Mouse (Mus musculus) liver, embryonic 16.5 days (tissue): ENCODE data around the gene Arpc5l. TPM values are rescaled to one million over a fixed set of nuclear protein-coding genes. Genes with fewer than 3 reads are reported as not detected.
"Not testable (repeated sequence)": the region's sequence is repeated elsewhere in the genome, so short reads cannot be mapped to it uniquely, and the experiment has no call there.

ENCODE experiments used
- ATAC-seq: fragments of 200-750 bp; cut with Nextera tagmentation; 2 replicates; pipeline ENCODE4 v1.8.0; 2017; ENCODE audit warnings: low read depth, mild to moderate bottlenecking, moderate number of reproducible peaks, moderate library complexity
- H3K27ac ChIP-seq: fragments of 300-500 bp; sonication (generic); 2 replicates; pipeline ENCODE4 v1.5.1; 2014; ENCODE audit warnings: mild to moderate bottlenecking, low read length
- H3K27me3 ChIP-seq: fragments of 300-500 bp; sonication (generic); 2 replicates; pipeline ENCODE4 v1.6.1; 2014; ENCODE audit warnings: low read depth, low read length, mixed read lengths; ENCODE audit not compliant: control insufficient read depth, insufficient read depth
- H3K36me3 ChIP-seq: fragments of 300-500 bp; sonication (generic); 2 replicates; pipeline ENCODE4 v1.6.1; 2014; ENCODE audit warnings: mild to moderate bottlenecking; ENCODE audit not compliant: control insufficient read depth, insufficient read depth
- H3K4me1 ChIP-seq: fragments of 300-500 bp; sonication (generic); 2 replicates; pipeline ENCODE4 v1.6.1; 2014; ENCODE audit warnings: low read depth, low read length, mixed read lengths; ENCODE audit not compliant: control insufficient read depth
- H3K4me2 ChIP-seq: fragments of 300-500 bp; sonication (generic); 2 replicates; pipeline ENCODE4 v1.6.1; 2014; ENCODE audit warnings: low read depth, low read length, mixed read lengths
- H3K4me3 ChIP-seq: fragments of 300-500 bp; sonication (generic); 2 replicates; pipeline ENCODE4 v1.5.1; 2014; ENCODE audit warnings: low read depth, mild to moderate bottlenecking, low read length
- H3K9ac ChIP-seq: fragments of 300-500 bp; sonication (generic); 2 replicates; pipeline ENCODE4 v1.6.1; 2014; ENCODE audit warnings: low read depth, low read length
- H3K9me3 ChIP-seq: fragments of 300-500 bp; sonication (generic); replicated peaks from 2 replicates; pipeline ENCODE4 v1.6.1; 2016; ENCODE audit warnings: low read length; ENCODE audit not compliant: control insufficient read depth
- WGBS: fragments of 180-500 bp; shearing (Covaris S2); extraction: QIAGEN DNeasy Blood & Tissue Kit; methylation state at CpG from one replicate; pipeline ENCODE4 v1.1.7; 2014; ENCODE audit not compliant: insufficient replicate concordance; 5-methylcytosine and 5-hydroxymethylcytosine counted together
- polyA plus RNA-seq: library from polyadenylated mRNA; unstranded; fragments of >200 nt; fragmentation: Nextera tagmentation; extraction: Ambion mirVana; gene quantifications from 2 replicates; pipeline ENCODE4 v1.2.1, GENCODE M21; 2015

The Arpc5l gene
- polyA plus RNA-seq, 1 experiment from 2014 or later = 45.8 TPM

DNA sequence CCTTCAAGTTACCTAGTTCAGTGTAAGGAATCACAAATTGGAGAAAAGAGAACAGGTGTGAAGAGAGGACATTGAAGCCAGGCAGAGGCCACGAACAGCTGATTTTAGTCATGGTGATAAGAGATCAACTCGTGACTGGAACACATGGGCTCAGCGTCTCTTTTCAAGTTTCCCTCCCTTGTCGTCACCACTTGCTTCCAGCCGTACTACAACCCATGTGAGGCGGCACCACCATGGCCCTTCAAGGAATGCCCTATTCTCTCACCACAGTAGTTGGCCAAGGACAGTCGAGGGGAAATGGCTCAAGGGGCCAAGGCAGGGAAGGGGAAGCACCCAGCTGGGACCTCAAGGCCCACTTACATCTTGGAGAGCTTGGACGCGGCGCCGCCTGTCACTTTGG lies 776 bp upstream of the Arpc5l start:
- peak overlapping the region; percentile 77 for H3K27ac ChIP-seq
- H3K4me1 ChIP-seq = peaks cover 50% of the 10 kb centered on the region
- H3K4me3 ChIP-seq = peak overlapping the region; percentile 90
- WGBS = 0% methylated on average over 11 of the region's 11 CpGs
- ATAC-seq = no peak
- no peaks in the 10 kb centered on the region for H3K9me3 ChIP-seq
- H3K4me2 ChIP-seq = peak overlapping the region; percentile 84
- H3K27me3 ChIP-seq = no peaks in the 10 kb centered on the region
- peak overlapping the region; percentile 72 for H3K9ac ChIP-seq
- H3K36me3 ChIP-seq = peaks cover 20% of the 10 kb centered on the region

DNA sequence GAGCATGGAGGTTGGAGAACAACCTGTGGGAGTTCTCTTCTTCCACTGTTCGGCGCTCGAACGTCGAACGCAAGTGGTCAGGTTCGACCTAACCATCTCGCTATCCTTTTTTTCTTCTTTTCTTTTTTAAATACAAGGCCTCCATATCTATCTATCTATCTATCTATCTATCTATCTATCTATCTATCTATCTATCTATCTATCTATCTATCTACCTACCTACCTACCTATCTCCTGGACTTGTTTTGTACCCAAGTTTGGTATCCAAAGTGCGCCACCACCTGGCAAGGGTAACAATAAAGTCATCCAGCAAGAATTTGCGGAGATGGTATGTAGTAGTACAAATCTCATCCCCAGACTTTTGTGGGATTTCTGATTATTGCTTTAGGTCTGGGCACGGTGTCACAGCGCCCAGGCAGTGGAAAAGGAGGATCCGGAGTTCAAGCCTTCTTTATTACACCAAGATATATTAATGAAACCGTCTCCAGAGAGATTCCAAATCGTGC lies 479 bp downstream of the Arpc5l start, which contains the start of gene Rpl35:
Rpl35 (minus strand) TSS at position 51 of the 506 bp plus-strand sequence.
- Histone ChIP-seq H3K9me3 (no peaks in the 10 kb centered on the region), H3K9ac (peak within 1 kb of the TSS; percentile 80), H3K36me3 (peaks cover 13% of the 10 kb centered on the region), H3K27me3 (no peaks in the 10 kb centered on the region), H3K4me3 (peak within 1 kb of the TSS; percentile 90), H3K27ac (peak within 1 kb of the TSS; percentile 82), H3K4me1 (peaks cover 55% of the 10 kb centered on the region), H3K4me2 (peak within 1 kb of the TSS; percentile 84)
- 10% methylated on average over 15 of the region's 15 CpGs for WGBS
- no peak for ATAC-seq

DNA sequence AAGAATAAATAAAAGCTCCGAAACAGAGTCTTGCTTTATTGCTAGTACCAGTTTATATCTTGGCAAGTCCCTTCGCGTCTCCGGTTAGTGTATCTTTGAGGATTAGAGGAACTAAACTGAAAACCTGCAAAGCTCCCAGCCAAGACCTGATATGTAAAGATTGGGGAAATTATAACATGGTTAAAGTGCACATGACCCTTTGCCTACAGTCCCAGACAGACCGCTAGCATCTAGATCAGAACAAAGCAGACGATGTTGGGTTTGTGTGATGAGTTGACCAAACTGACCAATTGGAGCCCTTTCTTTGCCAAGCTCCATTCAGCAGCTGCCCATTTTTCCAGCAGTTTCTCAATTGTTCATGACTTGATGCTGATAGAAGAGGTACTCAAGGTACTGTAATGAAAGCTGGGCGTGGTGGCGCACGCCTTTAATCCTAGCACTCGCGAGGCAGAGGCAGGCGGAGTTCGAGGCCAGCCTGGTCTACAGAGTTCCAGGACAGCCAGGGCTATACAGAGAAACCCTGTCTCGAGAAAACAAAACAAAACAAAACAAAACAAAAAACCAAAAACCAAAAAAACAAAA lies 1.1 kb downstream of the Arpc5l start:
- peak overlapping the region; percentile 9; the same call in 1 of the 2 replicates for H3K27ac ChIP-seq
- no peak for ATAC-seq

DNA sequence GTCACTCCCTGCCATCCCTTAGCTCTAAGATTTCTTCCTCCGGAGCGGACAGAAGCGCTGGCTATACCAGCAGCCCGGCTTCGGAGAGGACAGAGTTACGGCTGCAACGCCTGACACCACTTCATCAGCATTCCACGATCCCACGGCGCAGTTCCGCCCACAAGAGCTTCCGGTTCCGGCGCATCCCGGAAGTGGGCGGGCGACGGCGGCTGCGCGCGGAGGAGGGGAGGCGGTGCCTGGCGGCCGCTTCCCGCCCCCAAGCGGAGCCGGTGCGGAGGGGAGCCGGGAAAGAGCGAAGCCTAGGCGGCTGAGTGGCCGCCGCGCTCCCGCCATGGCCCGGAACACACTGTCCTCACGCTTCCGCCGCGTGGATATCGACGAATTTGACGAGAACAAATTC lies 2.7 kb downstream of the Arpc5l start:
- H3K9me3 ChIP-seq = no peaks in the 10 kb centered on the region
- ATAC-seq = peak; percentile 84
- H3K4me1 ChIP-seq = peaks cover 55% of the 10 kb centered on the region
- H3K27ac ChIP-seq = peak overlapping the region; percentile 96
- peak overlapping the region; percentile 92 for H3K4me2 ChIP-seq
- under 1% methylated on average over 42 of the region's 44 CpGs for WGBS
- no peaks in the 10 kb centered on the region for H3K27me3 ChIP-seq
- peaks cover under 1% of the 10 kb centered on the region for H3K36me3 ChIP-seq
- H3K9ac ChIP-seq = peak overlapping the region; percentile 82
- peak overlapping the region; percentile 91 for H3K4me3 ChIP-seq

More for the DNA sequence above, 1.1 kb downstream of the Arpc5l start:
- Histone ChIP-seq H3K9ac (peak overlapping the region; percentile 15; the same call in 1 of the 2 replicates), H3K36me3 (peaks cover 7% of the 10 kb centered on the region), H3K4me3 (peak overlapping the region; percentile 90), H3K27me3 (no peaks in the 10 kb centered on the region), H3K9me3 (no peaks in the 10 kb centered on the region), H3K4me1 (peaks cover 60% of the 10 kb centered on the region), H3K4me2 (peak overlapping the region; percentile 92)
- 75% methylated on average over 14 of the region's 14 CpGs for WGBS

DNA sequence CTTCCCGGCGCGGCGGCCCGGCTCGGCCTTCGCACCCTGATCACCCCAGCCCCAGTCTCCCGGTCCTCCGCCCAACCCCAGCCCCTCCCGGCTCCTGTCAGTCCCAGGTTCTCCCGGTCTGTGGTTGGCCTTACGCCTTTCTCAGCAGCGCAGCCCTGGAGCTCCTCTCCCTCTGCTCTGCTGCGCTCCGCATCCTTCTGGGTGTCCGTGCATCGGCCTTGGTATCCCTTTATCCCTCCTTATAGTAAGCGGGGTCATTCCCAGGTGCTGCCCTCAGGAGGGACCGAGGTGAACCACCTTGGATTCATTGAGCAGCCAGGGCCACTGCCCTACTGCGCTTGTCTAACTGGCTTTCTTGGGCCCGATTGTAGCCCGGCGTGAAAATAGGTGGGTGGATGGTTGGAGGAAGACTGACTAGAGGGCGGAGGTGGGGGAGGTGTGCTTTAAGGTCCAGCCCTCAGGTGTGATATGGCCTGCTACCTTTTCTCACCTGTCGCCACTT lies 3.3 kb downstream of the Arpc5l start:
- peak; percentile 16 for ATAC-seq
- 1% methylated on average over 25 of the region's 25 CpGs for WGBS
- H3K4me2 ChIP-seq = peak overlapping the region; percentile 92
- peak overlapping the region; percentile 91 for H3K4me3 ChIP-seq
- H3K27ac ChIP-seq = peak overlapping the region; percentile 96
- no peaks in the 10 kb centered on the region for H3K27me3 ChIP-seq
- H3K9ac ChIP-seq = peak overlapping the region; percentile 82
- peaks cover 54% of the 10 kb centered on the region for H3K4me1 ChIP-seq
- no peaks in the 10 kb centered on the region for H3K9me3 ChIP-seq
- peaks cover 5% of the 10 kb centered on the region for H3K36me3 ChIP-seq

DNA sequence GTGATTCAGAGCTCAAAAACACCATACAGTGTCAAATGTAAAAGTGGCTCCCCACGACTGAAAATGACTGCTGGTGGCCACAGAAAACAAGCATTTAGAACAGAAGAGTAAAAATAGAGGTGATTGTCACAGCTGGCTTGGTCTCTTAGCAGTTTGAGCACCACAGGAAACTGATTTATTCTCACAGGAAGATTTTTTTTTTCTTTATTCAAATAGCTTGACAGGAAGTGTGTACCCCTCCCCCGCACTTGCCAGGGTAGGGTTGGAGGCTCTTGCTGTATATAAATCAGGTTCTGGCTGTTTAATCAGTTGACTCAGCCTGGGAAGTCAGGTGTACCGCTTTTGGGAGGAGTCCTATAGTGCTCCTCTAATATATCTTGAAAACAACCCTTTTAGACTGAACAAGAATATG lies 3.8 kb downstream of the Arpc5l start:
- no peaks in the 10 kb centered on the region for H3K9me3 ChIP-seq
- peaks cover 48% of the 10 kb centered on the region for H3K4me1 ChIP-seq
- H3K27me3 ChIP-seq = no peaks in the 10 kb centered on the region
- H3K36me3 ChIP-seq = peaks cover 9% of the 10 kb centered on the region
- peak overlapping the region; percentile 82 for H3K9ac ChIP-seq
- H3K4me2 ChIP-seq = peak overlapping the region; percentile 92
- H3K27ac ChIP-seq = peak overlapping the region; percentile 96
- WGBS = 3% methylated on average over 3 of the region's 3 CpGs
- no peak for ATAC-seq
- peak overlapping the region; percentile 91 for H3K4me3 ChIP-seq

DNA sequence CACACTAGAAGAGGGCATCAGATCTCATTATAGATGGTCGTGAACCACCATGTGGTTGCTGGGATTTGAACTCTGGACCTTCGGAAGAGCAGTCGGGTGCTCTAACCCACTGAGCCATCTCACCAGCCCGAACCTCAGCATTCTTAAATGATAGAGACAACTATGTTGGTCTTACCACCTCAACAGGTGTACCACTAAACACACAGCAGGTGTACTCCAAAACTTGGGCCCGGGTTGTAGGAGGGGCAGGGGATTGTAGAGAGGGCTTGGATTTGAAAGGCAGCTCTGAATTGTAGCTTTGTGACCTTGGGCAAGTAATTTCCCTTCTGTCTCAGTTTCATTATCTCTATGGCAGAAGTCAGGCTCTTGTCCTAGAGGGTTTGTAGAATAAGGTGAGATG lies 5.0 kb downstream of the Arpc5l start:
- H3K36me3 ChIP-seq = peaks cover 14% of the 10 kb centered on the region
- not testable (repeated sequence) for H3K4me3 ChIP-seq, H3K27me3 ChIP-seq, H3K9ac ChIP-seq, H3K27ac ChIP-seq, H3K9me3 ChIP-seq, ATAC-seq, H3K4me2 ChIP-seq
- 82% methylated on average over 5 of the region's 5 CpGs for WGBS
- H3K4me1 ChIP-seq = peaks cover 43% of the 10 kb centered on the region

DNA sequence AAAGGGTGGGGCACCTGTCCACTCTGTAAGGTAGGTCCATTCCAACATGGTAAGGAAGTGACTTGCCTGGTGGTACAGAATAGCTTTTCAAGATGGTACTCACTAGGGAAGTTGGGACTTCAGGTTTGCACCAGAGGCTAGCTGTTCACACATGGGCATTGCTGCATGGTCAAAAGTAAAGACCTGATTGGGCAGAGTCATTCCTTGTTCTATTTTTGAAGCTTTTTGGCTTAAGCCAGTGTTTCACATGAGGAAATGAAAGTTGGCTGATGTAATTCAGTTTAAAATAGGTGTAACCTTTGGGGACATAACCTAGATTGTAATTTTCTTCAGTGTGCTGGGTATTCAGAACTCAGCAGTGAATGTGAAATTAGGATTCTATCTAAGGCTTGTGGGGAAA lies 6.1 kb downstream of the Arpc5l start:
- no peaks in the 10 kb centered on the region for H3K27me3 ChIP-seq
- no peak for ATAC-seq
- H3K4me2 ChIP-seq = no peak overlapping the region
- H3K9me3 ChIP-seq = no peaks in the 10 kb centered on the region
- no peak overlapping the region for H3K27ac ChIP-seq
- no peak overlapping the region for H3K4me3 ChIP-seq
- no peak overlapping the region for H3K9ac ChIP-seq
- H3K4me1 ChIP-seq = peaks cover 37% of the 10 kb centered on the region
- H3K36me3 ChIP-seq = peaks cover 18% of the 10 kb centered on the region

DNA sequence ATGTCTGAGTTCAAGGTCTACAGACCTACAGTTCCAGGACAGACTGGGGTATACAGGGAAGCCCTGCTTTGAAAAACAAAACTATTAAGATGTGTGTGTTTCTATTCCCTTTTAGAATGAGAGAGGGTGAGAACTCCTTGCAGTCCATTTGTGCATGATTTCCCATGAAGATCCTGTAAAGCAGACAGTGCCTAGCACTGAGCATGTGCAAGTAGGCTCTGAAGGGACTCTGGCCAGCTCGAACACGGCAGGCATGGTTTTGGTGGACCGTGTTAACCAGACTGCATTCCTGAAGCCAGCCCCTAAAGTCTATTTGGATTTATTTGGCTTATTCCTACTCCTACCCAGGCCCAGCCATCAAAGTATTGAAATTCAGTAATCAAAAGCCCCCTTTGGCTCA lies 6.8 kb downstream of the Arpc5l start:
- peaks cover 31% of the 10 kb centered on the region for H3K4me1 ChIP-seq
- H3K4me2 ChIP-seq = no peak overlapping the region
- no peak overlapping the region for H3K4me3 ChIP-seq
- peaks cover 23% of the 10 kb centered on the region for H3K36me3 ChIP-seq
- no peak overlapping the region for H3K27ac ChIP-seq
- no peaks in the 10 kb centered on the region for H3K27me3 ChIP-seq
- H3K9me3 ChIP-seq = no peaks in the 10 kb centered on the region
- ATAC-seq = no peak
- H3K9ac ChIP-seq = no peak overlapping the region
- 82% methylated on average over 3 of the region's 3 CpGs for WGBS
